Mouse (Mus musculus): ENCODE measurements around the gene Gstcd. TPM values are rescaled to one million over a fixed set of nuclear protein-coding genes. Genes with fewer than 3 reads are reported as not detected.

Gstcd gene
- polyA plus RNA-seq, 1 experiment = 13.1 TPM

DNA sequence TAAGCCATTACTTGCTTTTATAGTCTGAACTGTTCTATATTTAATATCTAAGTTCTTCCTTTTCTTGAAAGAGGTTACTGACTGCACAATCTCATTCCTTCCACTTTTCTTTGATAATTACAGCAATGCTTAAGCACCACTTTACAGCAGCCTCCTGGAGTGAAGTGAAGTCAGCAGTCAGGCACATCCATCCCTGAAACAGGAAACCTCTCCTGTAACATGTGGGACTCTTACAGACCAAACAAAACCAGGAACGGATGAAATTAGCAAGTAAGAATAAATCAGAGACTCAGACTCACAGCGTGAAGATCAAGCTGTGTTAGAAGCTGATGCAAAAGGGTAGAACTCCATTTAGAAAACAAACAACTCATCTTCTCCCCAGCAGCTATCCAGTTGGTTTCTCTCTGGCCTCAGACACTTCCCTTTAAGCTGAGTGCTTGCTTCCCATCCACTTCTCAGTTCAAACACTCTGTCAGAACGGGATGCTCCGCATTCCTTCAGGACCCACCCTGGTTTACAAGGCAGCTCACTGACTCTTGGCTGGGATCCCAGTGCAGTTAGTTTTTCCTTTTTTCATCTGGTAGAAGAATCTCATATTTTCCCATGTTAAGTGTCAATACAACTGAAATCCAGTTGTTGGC lies 107.9 kb downstream of the Gstcd start:
- Histone ChIP-seq H3K4me3 (ENCODE audit: insufficient read depth, poor library complexity, severe bottlenecking) (no peak overlapping the region), H3K79me3 (ENCODE audit: low read depth) (no peaks in the 10 kb centered on the region), H3ac (ENCODE audit: control insufficient read depth, insufficient read length, low read depth) (no peak overlapping the region), H3K36me3 (ENCODE audit: control insufficient read depth, insufficient read depth) (peaks cover 33% of the 10 kb centered on the region), H3K27me3 (ENCODE audit: control insufficient read depth, insufficient read depth, insufficient read length) (no peaks in the 10 kb centered on the region), H3K79me2 (ENCODE audit: control insufficient read depth, insufficient read depth) (no peaks in the 10 kb centered on the region)
- TF ChIP-seq CTCF (IDR thresholded peaks at IDR 0.05; ENCODE audit: control insufficient read depth, insufficient read depth, insufficient read length) (no peak), FOSL1 (IDR thresholded peaks at IDR 0.05; ENCODE audit: insufficient read depth, low read length, poor library complexity, severe bottlenecking) (no peak), MYOG (IDR thresholded peaks at IDR 0.05; ENCODE audit: control insufficient read depth, extremely low read depth, insufficient read length) (no peak)

DNA sequence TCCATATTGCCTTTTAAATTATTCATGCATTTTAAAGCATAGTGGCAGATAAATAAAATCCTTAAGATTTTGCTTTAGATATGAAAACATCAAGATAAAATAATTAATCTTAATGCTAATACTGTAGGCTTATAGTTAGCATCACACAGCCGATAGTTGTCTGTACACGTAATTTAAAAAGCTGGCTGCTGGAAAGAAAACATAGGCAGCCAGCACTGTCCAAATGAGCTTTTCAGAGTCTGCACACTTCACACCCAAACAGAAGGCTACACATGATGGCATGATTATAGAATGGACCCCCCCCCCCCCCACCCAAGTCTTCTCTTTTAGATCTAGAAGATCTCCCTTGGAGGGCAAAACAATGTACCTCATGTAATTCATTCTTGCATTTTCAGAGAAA lies 109.9 kb downstream of the Gstcd start:
- no peaks in the 10 kb centered on the region for H3K79me2 ChIP-seq (ENCODE audit: control insufficient read depth, insufficient read depth)
- H3K4me3 ChIP-seq (ENCODE audit: insufficient read depth, poor library complexity, severe bottlenecking) = no peak overlapping the region
- H3K36me3 ChIP-seq (ENCODE audit: control insufficient read depth, insufficient read depth) = peaks cover 25% of the 10 kb centered on the region
- no peak for TF ChIP-seq USF1 (IDR thresholded peaks at IDR 0.05; ENCODE audit: low read depth)
- TF ChIP-seq MAX (IDR thresholded peaks at IDR 0.05) = no peak
- TF ChIP-seq CEBPB (IDR thresholded peaks at IDR 0.05; ENCODE audit: low read depth) = no peak
- no peak for TF ChIP-seq MYOG (IDR thresholded peaks at IDR 0.05; ENCODE audit: control insufficient read depth, extremely low read depth, insufficient read length)
- TF ChIP-seq MYOD1 (IDR thresholded peaks at IDR 0.05; ENCODE audit: control insufficient read depth, insufficient read length, low read depth) = no peak
- no peak for TF ChIP-seq FOSL1 (IDR thresholded peaks at IDR 0.05; ENCODE audit: insufficient read depth, low read length, poor library complexity, severe bottlenecking)
- no peak for TF ChIP-seq CTCF (IDR thresholded peaks at IDR 0.05; ENCODE audit: control insufficient read depth, insufficient read depth, insufficient read length)
- H3K27me3 ChIP-seq (ENCODE audit: control insufficient read depth, insufficient read depth, insufficient read length) = no peaks in the 10 kb centered on the region
- H3ac ChIP-seq (ENCODE audit: control insufficient read depth, insufficient read length, low read depth) = no peak overlapping the region
- H3K79me3 ChIP-seq (ENCODE audit: low read depth) = no peaks in the 10 kb centered on the region

GRCm38 (mm10) chr3:132979781-132980461 lies 111.9 kb downstream of the Gstcd start:
- Histone ChIP-seq H3K79me3 (ENCODE audit: low read depth) (no peaks in the 10 kb centered on the region), H3K4me3 (ENCODE audit: insufficient read depth, poor library complexity, severe bottlenecking) (no peak overlapping the region), H3K27me3 (ENCODE audit: control insufficient read depth, insufficient read depth, insufficient read length) (no peaks in the 10 kb centered on the region), H3ac (ENCODE audit: control insufficient read depth, insufficient read length, low read depth) (no peak overlapping the region), H3K36me3 (ENCODE audit: control insufficient read depth, insufficient read depth) (peaks cover 21% of the 10 kb centered on the region), H3K79me2 (ENCODE audit: control insufficient read depth, insufficient read depth) (no peaks in the 10 kb centered on the region)
- no peak for TF ChIP-seq MYOD1 (IDR thresholded peaks at IDR 0.05; ENCODE audit: control insufficient read depth, insufficient read length, low read depth)
- no peak for TF ChIP-seq CEBPB (IDR thresholded peaks at IDR 0.05; ENCODE audit: low read depth)
- TF ChIP-seq FOSL1 (IDR thresholded peaks at IDR 0.05; ENCODE audit: insufficient read depth, low read length, poor library complexity, severe bottlenecking) = no peak

DNA sequence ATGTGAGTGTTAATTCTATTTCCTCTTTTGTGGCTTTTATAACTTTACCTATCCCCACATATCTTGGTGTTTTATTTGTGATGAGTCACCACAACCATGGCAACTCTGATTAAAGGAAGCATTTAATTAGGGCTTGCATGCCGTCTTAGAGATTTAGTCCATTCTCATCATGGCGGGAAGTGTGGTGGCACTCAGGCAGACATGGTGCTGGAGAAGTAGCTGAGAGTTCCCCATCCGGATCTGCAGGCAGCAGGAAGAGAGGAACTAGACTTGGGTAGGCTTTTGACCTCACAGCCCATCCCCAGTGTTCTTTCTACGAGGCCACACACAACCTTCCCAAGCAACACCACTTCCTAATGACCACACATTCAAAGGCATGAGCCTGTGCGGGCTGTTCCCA lies 125.6 kb downstream of the Gstcd start:
- Histone ChIP-seq H3K4me3 (ENCODE audit: insufficient read depth, poor library complexity, severe bottlenecking) (no peak overlapping the region), H3K36me3 (ENCODE audit: control insufficient read depth, insufficient read depth) (no peaks in the 10 kb centered on the region), H3K79me2 (ENCODE audit: control insufficient read depth, insufficient read depth) (no peaks in the 10 kb centered on the region), H3ac (ENCODE audit: control insufficient read depth, insufficient read length, low read depth) (no peak overlapping the region), H3K27me3 (ENCODE audit: control insufficient read depth, insufficient read depth, insufficient read length) (no peaks in the 10 kb centered on the region), H3K79me3 (ENCODE audit: low read depth) (no peaks in the 10 kb centered on the region)
- no peak for TF ChIP-seq MAX (IDR thresholded peaks at IDR 0.05)
- no peak for TF ChIP-seq CTCF (IDR thresholded peaks at IDR 0.05; ENCODE audit: control insufficient read depth, insufficient read depth, insufficient read length)
- TF ChIP-seq USF1 (IDR thresholded peaks at IDR 0.05; ENCODE audit: low read depth) = no peak
- TF ChIP-seq MYOD1 (IDR thresholded peaks at IDR 0.05; ENCODE audit: control insufficient read depth, insufficient read length, low read depth) = no peak
- no peak for TF ChIP-seq CEBPB (IDR thresholded peaks at IDR 0.05; ENCODE audit: low read depth)

- Histone ChIP-seq H3K79me2 (ENCODE audit: control insufficient read depth, insufficient read depth) (no peaks in the 10 kb centered on the region), H3ac (ENCODE audit: control insufficient read depth, insufficient read length, low read depth) (no peak overlapping the region), H3K27me3 (ENCODE audit: control insufficient read depth, insufficient read depth, insufficient read length) (no peaks in the 10 kb centered on the region), H3K36me3 (ENCODE audit: control insufficient read depth, insufficient read depth) (no peaks in the 10 kb centered on the region), H3K4me3 (ENCODE audit: insufficient read depth, poor library complexity, severe bottlenecking) (no peak overlapping the region), H3K79me3 (ENCODE audit: low read depth) (no peaks in the 10 kb centered on the region)
- TF ChIP-seq CEBPB (IDR thresholded peaks at IDR 0.05; ENCODE audit: low read depth) (no peak), FOSL1 (IDR thresholded peaks at IDR 0.05; ENCODE audit: insufficient read depth, low read length, poor library complexity, severe bottlenecking) (no peak), MAX (IDR thresholded peaks at IDR 0.05) (no peak), MYOG (IDR thresholded peaks at IDR 0.05; ENCODE audit: control insufficient read depth, extremely low read depth, insufficient read length) (no peak), MYOD1 (IDR thresholded peaks at IDR 0.05; ENCODE audit: control insufficient read depth, insufficient read length, low read depth) (no peak), CTCF (IDR thresholded peaks at IDR 0.05; ENCODE audit: control insufficient read depth, insufficient read depth, insufficient read length) (no peak), USF1 (IDR thresholded peaks at IDR 0.05; ENCODE audit: low read depth) (no peak)
Observed at GRCm38 (mm10) chr3:132964715-132965507, 126.9 kb downstream of the Gstcd start.

Data from C2C12 (cell line).